Mouse (Mus musculus) limb, embryonic 14.5 days (tissue): ENCODE data around the gene Cnot4. TPM values are rescaled to one million over a fixed set of nuclear protein-coding genes. Genes with fewer than 3 reads are reported as not detected.

Experiments used
- ATAC-seq: fragments of 200-750 bp; cut with Nextera tagmentation; 2 replicates; pipeline ENCODE4 v1.8.0; 2017; ENCODE audit warnings: low read depth, moderate number of reproducible peaks, moderate TSS enrichment; ENCODE audit not compliant: low FRiP score
- DNase-seq: peaks from one replicate; pipeline ENCODE4 v3.0.0-alpha.2; 2015; ENCODE audit warnings: low spot score
- H3K27ac ChIP-seq: fragments of 300-500 bp; sonication (generic); replicated peaks from 2 replicates; pipeline ENCODE4 v1.5.1; 2014; ENCODE audit warnings: low read depth, mild to moderate bottlenecking, low read length, moderate library complexity, mixed read lengths
- H3K27me3 ChIP-seq: fragments of 300-500 bp; sonication (generic); 2 replicates; pipeline ENCODE4 v1.6.1; 2014; ENCODE audit warnings: low read length, mixed read lengths; ENCODE audit not compliant: control insufficient read depth, insufficient read depth
- H3K36me3 ChIP-seq: fragments of 300-500 bp; sonication (generic); 2 replicates; pipeline ENCODE4 v1.6.1; 2014; ENCODE audit warnings: mild to moderate bottlenecking, low read length, moderate library complexity, mixed read lengths; ENCODE audit not compliant: control insufficient read depth, insufficient read depth
- H3K4me1 ChIP-seq: fragments of 300-500 bp; sonication (generic); 2 replicates; pipeline ENCODE4 v1.6.1; 2014; ENCODE audit warnings: antibody characterized with exemption, low read length, mixed read lengths; ENCODE audit not compliant: control insufficient read depth, insufficient read depth
- H3K4me2 ChIP-seq: fragments of 300-500 bp; sonication (generic); replicated peaks from 2 replicates; pipeline ENCODE4 v1.6.1; 2014; ENCODE audit warnings: low read depth, mild to moderate bottlenecking, low read length, moderate library complexity; ENCODE audit not compliant: severe bottlenecking
- H3K4me3 ChIP-seq: fragments of 300-500 bp; sonication (generic); replicated peaks from 2 replicates; pipeline ENCODE4 v1.5.1; 2014; ENCODE audit warnings: low read length
- H3K9ac ChIP-seq: fragments of 300-500 bp; sonication (generic); 2 replicates; pipeline ENCODE4 v1.6.1; 2014; ENCODE audit warnings: mild to moderate bottlenecking, low read depth, low read length, moderate library complexity; ENCODE audit not compliant: severe bottlenecking
- H3K9me3 ChIP-seq: fragments of 300-500 bp; sonication (generic); 2 replicates; pipeline ENCODE4 v1.6.1; 2016; ENCODE audit warnings: low read length; ENCODE audit not compliant: control insufficient read depth
- POLR2A ChIP-seq: fragments of 200-500 bp; IDR thresholded peaks from 2 replicates; pipeline ENCODE4 v1.8.0; 2012; ENCODE audit warnings: inconsistent platforms, mild to moderate bottlenecking, moderate library complexity, borderline replicate concordance; ENCODE audit not compliant: insufficient read depth, insufficient read length; ENCODE audit errors: extremely low read depth
- WGBS: fragments of 180-500 bp; shearing (Covaris S2); extraction: QIAGEN DNeasy Blood & Tissue Kit; methylation state at CpG from one replicate; pipeline ENCODE4 v1.1.7; 2014; 5-methylcytosine and 5-hydroxymethylcytosine counted together
- polyA plus RNA-seq, 2 experiments: library from polyadenylated mRNA; depleted of rRNA in 1 of 2; stranded (reverse) in 1 of 2; unstranded in 1 of 2; fragments of >200 nt; fragmentation: Nextera tagmentation in 1 of 2; extraction: Ambion mirVana in 1 of 2; gene quantifications; 2 replicates each; pipeline versions ENCODE4 v1.2.1 to v1.2.3; 2012 to 2014

Gene Cnot4
- polyA plus RNA-seq, 2 experiments: 22.6 to 29.0 TPM

GRCm38 (mm10) chr6:35134844-35135243 lies 1.3 kb upstream of the Cnot4 start:
- WGBS: 49% methylated on average over 2 of the region's 2 CpGs
- H3K36me3 ChIP-seq: no peaks in the 10 kb centered on the region
- no peak overlapping the region for H3K9ac ChIP-seq
- H3K27ac ChIP-seq: no peak overlapping the region
- no peak overlapping the region for H3K4me3 ChIP-seq
- H3K4me2 ChIP-seq: peak overlapping the region; percentile 78; the same call in 1 of the 2 replicates
- no peak for TF ChIP-seq POLR2A
- DNase-seq: no peak
- H3K27me3 ChIP-seq: no peaks in the 10 kb centered on the region
- H3K9me3 ChIP-seq: no peaks in the 10 kb centered on the region
- H3K4me1 ChIP-seq: peaks cover 13% of the 10 kb centered on the region
- no peak for ATAC-seq

GRCm38 (mm10) chr6:35133246-35133578 lies 312 bp downstream of the Cnot4 start:
- no peaks in the 10 kb centered on the region for H3K36me3 ChIP-seq
- peak overlapping the region; percentile 87 for H3K4me2 ChIP-seq
- peak overlapping the region; percentile 92 for H3K27ac ChIP-seq
- peak overlapping the region; percentile 75 for H3K4me3 ChIP-seq
- peaks cover 13% of the 10 kb centered on the region for H3K4me1 ChIP-seq
- H3K9ac ChIP-seq: peak overlapping the region; percentile 82
- no peaks in the 10 kb centered on the region for H3K27me3 ChIP-seq
- peak; percentile 69 for DNase-seq
- TF ChIP-seq POLR2A: no peak
- 0% methylated on average over 22 of the region's 25 CpGs for WGBS
- ATAC-seq: peak; percentile 87
- H3K9me3 ChIP-seq: no peaks in the 10 kb centered on the region

- H3K27me3 ChIP-seq: no peaks in the 10 kb centered on the region
- H3K4me2 ChIP-seq: peak overlapping the region; percentile 87
- peak overlapping the region; percentile 75 for H3K4me3 ChIP-seq
- H3K27ac ChIP-seq: peak overlapping the region; percentile 92; the same call in 1 of the 2 replicates
- no peaks in the 10 kb centered on the region for H3K9me3 ChIP-seq
- peaks cover 13% of the 10 kb centered on the region for H3K4me1 ChIP-seq
- DNase-seq: peak; percentile 2
- H3K36me3 ChIP-seq: no peaks in the 10 kb centered on the region
- WGBS: under 1% methylated on average over 11 of the region's 11 CpGs
- ATAC-seq: no peak
- peak overlapping the region; percentile 82 for H3K9ac ChIP-seq
- no peak for TF ChIP-seq POLR2A
Measured at GRCm38 (mm10) chr6:35132806-35133205, 718 bp downstream of the Cnot4 start.

- DNase-seq (no peak), ATAC-seq (no peak)
- Histone ChIP-seq H3K4me1 (no peaks in the 10 kb centered on the region), H3K27ac (no peak overlapping the region), H3K36me3 (no peaks in the 10 kb centered on the region), H3K9me3 (no peaks in the 10 kb centered on the region), H3K4me2 (no peak overlapping the region), H3K9ac (no peak overlapping the region), H3K4me3 (no peak overlapping the region), H3K27me3 (no peaks in the 10 kb centered on the region)
- 83% methylated on average over 2 of the region's 2 CpGs for WGBS
- no peak for TF ChIP-seq POLR2A
Measured at GRCm38 (mm10) chr6:35122488-35122887, 11.0 kb downstream of the Cnot4 start.

- 96% methylated on average over 3 of the region's 3 CpGs for WGBS
- Histone ChIP-seq H3K36me3 (no peaks in the 10 kb centered on the region), H3K27me3 (no peaks in the 10 kb centered on the region), H3K9me3 (no peaks in the 10 kb centered on the region), H3K4me2 (no peak overlapping the region), H3K4me3 (no peak overlapping the region), H3K4me1 (no peaks in the 10 kb centered on the region), H3K9ac (no peak overlapping the region), H3K27ac (no peak overlapping the region)
- ATAC-seq: no peak
- DNase-seq: no peak
- no peak for TF ChIP-seq POLR2A
Measured at GRCm38 (mm10) chr6:35121925-35122324, 11.6 kb downstream of the Cnot4 start.

- no peak overlapping the region for H3K4me2 ChIP-seq
- 94% methylated on average over 1 of the region's 1 CpGs for WGBS
- H3K36me3 ChIP-seq: 0 out of 2 replicates have a peak, but pooled peaks cover 2% of the 10 kb centered on the region
- no peak for TF ChIP-seq POLR2A
- DNase-seq (no peak), ATAC-seq (no peak)
- no peaks in the 10 kb centered on the region for H3K9me3 ChIP-seq
- H3K27me3 ChIP-seq: no peaks in the 10 kb centered on the region
- H3K4me3 ChIP-seq: no peak overlapping the region
- no peak overlapping the region for H3K9ac ChIP-seq
- no peak overlapping the region for H3K27ac ChIP-seq
- no peaks in the 10 kb centered on the region for H3K4me1 ChIP-seq
Measured at GRCm38 (mm10) chr6:35102457-35102856, 31.1 kb downstream of the Cnot4 start.
